Mouse (Mus musculus) small intestine, adult 2 months (tissue): Measurements from ENCODE around the gene Kcnn4.

ENCODE experiments used
- CTCF ChIP-seq: fragments of 200-500 bp; IDR thresholded peaks from 2 replicates; pipeline ENCODE4 v1.5.1; 2012; ENCODE audit warnings: low read depth, mild to moderate bottlenecking, control low read depth, inconsistent platforms, low read length, moderate library complexity, mixed read lengths; ENCODE audit not compliant: insufficient replicate concordance, insufficient read length; ENCODE audit errors: extremely low read depth
- POLR2A ChIP-seq: fragments of 200-500 bp; IDR thresholded peaks from 2 replicates; pipeline ENCODE4 v1.6.1; 2012; ENCODE audit warnings: low read depth, mild to moderate bottlenecking, control low read depth, inconsistent platforms, low read length, moderate library complexity

DNA sequence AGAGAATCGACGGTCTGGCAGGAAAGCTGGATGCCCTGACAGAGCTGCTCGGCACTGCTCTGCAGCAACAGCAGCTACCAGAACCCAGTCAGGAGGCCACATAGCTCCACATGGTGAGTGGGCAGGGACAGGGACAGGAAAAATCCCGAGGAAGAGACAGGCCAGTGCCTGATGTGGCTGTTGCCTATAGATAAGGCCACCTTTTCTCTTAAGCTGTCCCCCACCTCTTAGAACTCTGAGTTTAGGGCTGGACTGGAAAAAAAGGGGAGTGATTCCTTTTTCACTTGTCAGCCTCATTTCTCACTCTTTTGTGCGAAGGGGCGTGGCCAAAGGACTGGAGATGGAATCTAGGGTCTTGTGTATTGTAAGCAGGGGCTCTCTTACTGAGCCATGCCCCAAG lies 14.0 kb downstream of the Kcnn4 start:
- no peak for TF ChIP-seq POLR2A
- TF ChIP-seq CTCF, result no peak
